ENCODE assay signal across 10 mouse cellular contexts in genomic region chr3:152494667-152495360, GRCm38 (mm10).
DNase-seq lines count a peak whose midpoint lies in the region; ATAC-seq and TF ChIP-seq lines count a peak whose summit lies in the region.
"Had no signal": no experiment of that assay in that cellular context is flagged by ENCODE, and none has a peak within 500 bp of the region (broad histone marks: within the 10 kb centered on the region; RNA-seq: fewer than 3 reads in every experiment).

No protein-coding gene starts in this region.

- ATAC-seq in forebrain, embryonic 13.5 days, result peak; percentile 31; the same call in 1 of the 2 replicates
- ATAC-seq in forebrain, postnatal 0 days, result peak; percentile 61; the same call in 1 of the 2 replicates
- peak; percentile 51 for ATAC-seq in midbrain, embryonic 13.5 days
- ATAC-seq: activated CD4-positive, CD25-positive, alpha-beta regulatory T cell, adult 4 months had no signal

- no peak overlapping the region for H3K4me3 ChIP-seq in forebrain, embryonic 13.5 days
- H3K4me3 ChIP-seq in forebrain, embryonic 10.5 days, result no peak overlapping the region
- H3K4me3 ChIP-seq in forebrain, postnatal 0 days (ENCODE audit: low read depth, low read length), result no peak overlapping the region
- H3K4me3 ChIP-seq in midbrain, embryonic 13.5 days (replicated peaks), result no peak overlapping the region

- peaks cover 20% of the 10 kb centered on the region for H3K4me1 ChIP-seq in forebrain, embryonic 13.5 days
- peaks cover 26% of the 10 kb centered on the region for H3K4me1 ChIP-seq in forebrain, embryonic 10.5 days
- H3K4me1 ChIP-seq in forebrain, postnatal 0 days (ENCODE audit: insufficient read depth), result peaks cover 8% of the 10 kb centered on the region; the same call in 1 of the 2 replicates
- H3K4me1 ChIP-seq in midbrain, embryonic 13.5 days (replicated peaks), result peaks cover 20% of the 10 kb centered on the region

- no peak overlapping the region for H3K4me2 ChIP-seq in forebrain, embryonic 13.5 days
- no peak overlapping the region for H3K4me2 ChIP-seq in forebrain, postnatal 0 days (ENCODE audit: low read depth)
- H3K4me2 ChIP-seq in midbrain, embryonic 13.5 days (replicated peaks), result no peak overlapping the region

- no peaks in the 10 kb centered on the region for H3K27me3 ChIP-seq in forebrain, embryonic 13.5 days
- H3K27me3 ChIP-seq in forebrain, embryonic 10.5 days (ENCODE audit: poor library complexity, severe bottlenecking), result no peaks in the 10 kb centered on the region
- H3K27me3 ChIP-seq in forebrain, postnatal 0 days (ENCODE audit: insufficient read depth, low read length), result no peaks in the 10 kb centered on the region
- no peaks in the 10 kb centered on the region for H3K27me3 ChIP-seq in midbrain, embryonic 13.5 days

- H3K36me3 ChIP-seq in forebrain, embryonic 13.5 days (ENCODE audit: poor library complexity, severe bottlenecking), result no peaks in the 10 kb centered on the region
- no peaks in the 10 kb centered on the region for H3K36me3 ChIP-seq in forebrain, embryonic 10.5 days (replicated peaks)
- no peaks in the 10 kb centered on the region for H3K36me3 ChIP-seq in forebrain, postnatal 0 days (ENCODE audit: insufficient read depth)
- no peaks in the 10 kb centered on the region for H3K36me3 ChIP-seq in midbrain, embryonic 13.5 days

- TF ChIP-seq CTCF in forebrain, postnatal 0 days (IDR thresholded peaks at IDR 0.05; ENCODE audit: low read depth), result no peak

- 0 out of 2 replicates have a peak overlapping the region, but pooled peaks have one; percentile 8 for H3K27ac ChIP-seq in forebrain, embryonic 13.5 days
- no peak overlapping the region for H3K27ac ChIP-seq in forebrain, embryonic 10.5 days
- H3K27ac ChIP-seq in forebrain, postnatal 0 days (ENCODE audit: low read depth, low read length), result no peak overlapping the region
- no peak overlapping the region for H3K27ac ChIP-seq in midbrain, embryonic 13.5 days
- H3K27ac ChIP-seq: macrophage had no signal

- no peak for DNase-seq in forebrain, embryonic 10.5 days (ENCODE audit: extremely low spot score, low spot score)
- DNase-seq in Muller cell, postnatal 12 days (ENCODE audit: inconsistent ontology term), result peak; percentile 55
- no peak for DNase-seq in forebrain, postnatal 0 days
- DNase-seq in left cerebral cortex, postnatal 4 days, result no peak
- DNase-seq in right cerebral cortex, postnatal 10 days (ENCODE audit: low spot score in 2 of 2), result no peak
- no peak for DNase-seq in heart, postnatal 36 days

- no peaks in the 10 kb centered on the region for H3K9me3 ChIP-seq in forebrain, embryonic 13.5 days (replicated peaks)
- no peaks in the 10 kb centered on the region for H3K9me3 ChIP-seq in forebrain, embryonic 10.5 days
- no peaks in the 10 kb centered on the region for H3K9me3 ChIP-seq in forebrain, postnatal 0 days (ENCODE audit: low read length)
- H3K9me3 ChIP-seq in midbrain, embryonic 13.5 days, result no peaks in the 10 kb centered on the region

- H3K9ac ChIP-seq in forebrain, embryonic 13.5 days, result no peak overlapping the region
- H3K9ac ChIP-seq in forebrain, postnatal 0 days, result no peak overlapping the region
- H3K9ac ChIP-seq in midbrain, embryonic 13.5 days (replicated peaks), result no peak overlapping the region

- 59% methylated on average over 12 of the region's 12 CpGs for WGBS in forebrain, embryonic 13.5 days
- 81% methylated on average over 12 of the region's 12 CpGs for WGBS in forebrain, embryonic 10.5 days
- 44% methylated on average over 12 of the region's 12 CpGs for WGBS in forebrain, postnatal 0 days
- WGBS in midbrain, embryonic 13.5 days, result 60% methylated on average over 12 of the region's 12 CpGs

- intact Hi-C loops in left cerebral cortex, postnatal 4 days (cut with DNase I), result no loop called here
- intact Hi-C loops in heart, postnatal 36 days (cut with DNase I), result no loop called here
